Mouse (Mus musculus) ES-Bruce4 (cell line): Measurements from ENCODE around the gene H2al1k.
"Not testable (repeated sequence)": the region's sequence is repeated elsewhere in the genome, so short reads cannot be mapped to it uniquely, and the experiment has no call there.

ENCODE experiments used
- CTCF ChIP-seq: IDR thresholded peaks from one replicate; pipeline ENCODE4 v1.8.1; 2011; ENCODE audit warnings: low read depth, low read length
- EP300 ChIP-seq: IDR thresholded peaks from 2 replicates; pipeline ENCODE4 v1.6.1; 2011; ENCODE audit warnings: low read depth, low read length; ENCODE audit not compliant: insufficient read depth
- POLR2A ChIP-seq: IDR thresholded peaks from one replicate; pipeline ENCODE4 v1.8.1; 2011; ENCODE audit warnings: low read length; ENCODE audit not compliant: insufficient read depth

DNA sequence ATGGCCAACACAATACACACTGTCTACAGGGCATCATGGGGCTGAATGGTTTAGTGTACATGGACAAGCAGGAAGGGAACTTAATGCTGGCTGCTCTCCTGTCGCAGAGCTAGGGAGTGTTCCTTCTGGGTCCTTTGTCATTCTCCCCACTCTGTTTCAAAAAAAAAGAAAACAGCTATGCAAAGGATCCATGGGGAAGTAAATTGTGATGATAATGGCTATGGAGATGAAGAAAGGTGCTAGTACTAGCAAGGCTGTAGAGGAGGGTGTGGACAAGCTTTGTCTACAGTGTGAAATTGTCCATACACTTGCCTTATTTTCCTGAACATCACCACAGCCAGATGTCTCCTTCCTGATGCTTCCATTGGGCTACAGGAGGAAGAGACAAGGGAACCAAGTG lies 15.4 kb upstream of the H2al1k start:
- TF ChIP-seq POLR2A, CTCF, EP300: not testable (repeated sequence)
